Mouse (Mus musculus) yolk sac, embryonic 10.5 days (tissue): Measurements from ENCODE around the gene Gm15140.
"Not testable (repeated sequence)": the region's sequence is repeated elsewhere in the genome, so short reads cannot be mapped to it uniquely, and the experiment has no call there.

Experiments
- DNase-seq: peaks from one replicate; pipeline ENCODE4 v3.0.0-alpha.2; 2017; ENCODE audit warnings: low spot score

Gene Gm15140

DNA sequence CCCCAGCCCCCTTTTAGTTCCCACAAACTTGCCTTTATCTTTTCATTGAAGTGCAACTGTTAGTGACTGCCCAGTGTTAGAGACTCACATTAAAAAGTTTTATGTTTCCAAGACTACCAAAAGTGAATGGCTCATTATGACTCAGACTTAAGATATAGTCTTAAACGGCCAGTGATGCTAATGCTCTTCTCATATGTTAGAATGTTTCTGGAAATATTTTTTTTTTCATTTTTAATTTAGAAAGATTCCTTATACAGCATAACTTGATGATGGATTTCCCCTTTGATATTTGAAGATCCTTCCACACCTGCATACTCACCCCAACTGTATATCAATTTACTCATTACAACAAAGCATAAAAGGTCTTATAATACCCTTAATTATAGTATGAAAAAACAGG, at the start of gene Gm15140:
Gm15140 (minus strand) TSS at position 101 of the 400 bp plus-strand sequence.
- not testable (repeated sequence) for DNase-seq
